Mouse (Mus musculus) kidney, postnatal 4 days (tissue): Measurements from ENCODE around the gene Fnip2.
"Not testable (repeated sequence)": the region's sequence is repeated elsewhere in the genome, so short reads cannot be mapped to it uniquely, and the experiment has no call there.

Source experiments
- DNase-seq, 2 experiments: peaks; one replicate each; pipeline ENCODE4 v3.0.0; 2021; ENCODE audit warnings: mixed read lengths in 2 of 2

The Fnip2 gene

DNA sequence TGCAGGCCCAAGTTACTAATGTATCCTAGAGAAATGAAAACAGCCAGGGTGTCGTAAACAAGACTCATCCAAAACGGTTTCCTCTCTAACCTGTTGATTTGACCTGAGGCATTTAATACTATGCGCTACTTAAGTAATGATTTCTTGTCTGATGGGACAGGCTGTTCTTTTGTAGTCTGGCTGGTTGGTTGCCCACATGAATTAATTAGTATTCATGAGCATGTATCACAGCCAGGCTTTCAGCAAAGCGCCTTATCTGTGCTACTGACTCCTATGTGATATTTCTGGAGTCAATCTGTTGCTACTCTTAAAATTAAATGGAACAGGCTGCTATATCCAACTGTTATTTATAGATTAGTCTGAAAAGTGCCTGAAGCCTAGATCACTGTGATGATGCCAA lies 92.7 kb downstream of the Fnip2 start:
- no peak for DNase-seq

- DNase-seq: no peak
Observed at GRCm38 (mm10) chr3:79472362-79472761, 95.2 kb downstream of the Fnip2 start.

DNA sequence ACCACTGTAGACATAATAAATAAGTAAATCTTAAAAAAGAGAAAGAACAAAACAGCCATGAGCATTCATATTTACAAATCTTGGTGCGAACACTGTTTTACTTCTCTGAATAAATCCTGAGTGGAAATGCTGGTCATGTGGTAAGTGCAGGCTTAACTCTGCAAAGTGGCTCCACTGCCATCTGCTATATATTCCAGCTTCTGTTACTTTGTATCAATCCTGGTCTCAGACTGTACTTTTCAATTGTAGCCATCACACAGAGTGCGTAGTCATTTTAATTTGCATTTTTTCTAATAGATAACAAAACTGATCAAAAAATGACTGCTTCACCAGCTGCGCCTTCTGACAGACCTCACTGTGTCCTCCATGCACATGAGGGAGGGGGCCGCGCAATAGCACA lies 98.2 kb downstream of the Fnip2 start:
- no peak for DNase-seq

DNA sequence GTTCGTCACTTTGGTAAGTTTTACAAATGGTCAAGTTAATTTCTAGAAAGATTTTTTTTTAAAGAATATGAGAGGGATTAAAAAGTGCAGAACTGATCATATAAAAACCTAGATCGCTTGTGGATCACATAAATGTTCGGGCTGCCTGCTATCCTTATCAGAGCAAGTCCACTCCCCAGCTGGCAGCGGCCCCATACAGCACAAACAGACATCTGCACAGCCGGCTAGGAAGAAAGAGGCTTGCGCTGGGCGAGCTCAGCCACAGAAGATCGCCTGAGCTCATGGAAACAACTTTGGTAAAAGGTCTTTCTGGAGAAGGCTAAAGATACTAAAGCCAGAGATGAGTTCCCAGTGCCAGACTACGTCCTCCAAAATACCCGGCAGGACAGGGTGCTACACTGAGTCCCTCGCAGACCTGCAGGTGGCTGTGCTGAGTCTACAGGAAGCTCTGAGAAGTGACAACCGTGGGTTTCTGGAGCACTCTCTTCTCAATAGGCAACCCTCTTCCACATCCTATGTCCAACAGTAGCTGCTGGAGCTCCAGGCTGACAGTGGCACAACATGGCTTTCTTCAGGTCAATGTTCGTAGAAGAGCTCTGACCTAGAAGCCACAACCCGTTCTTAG lies 108.8 kb downstream of the Fnip2 start:
- no peak for DNase-seq

GRCm38 (mm10) chr3:79455761-79456160 lies 111.8 kb downstream of the Fnip2 start:
- no peak for DNase-seq

DNA sequence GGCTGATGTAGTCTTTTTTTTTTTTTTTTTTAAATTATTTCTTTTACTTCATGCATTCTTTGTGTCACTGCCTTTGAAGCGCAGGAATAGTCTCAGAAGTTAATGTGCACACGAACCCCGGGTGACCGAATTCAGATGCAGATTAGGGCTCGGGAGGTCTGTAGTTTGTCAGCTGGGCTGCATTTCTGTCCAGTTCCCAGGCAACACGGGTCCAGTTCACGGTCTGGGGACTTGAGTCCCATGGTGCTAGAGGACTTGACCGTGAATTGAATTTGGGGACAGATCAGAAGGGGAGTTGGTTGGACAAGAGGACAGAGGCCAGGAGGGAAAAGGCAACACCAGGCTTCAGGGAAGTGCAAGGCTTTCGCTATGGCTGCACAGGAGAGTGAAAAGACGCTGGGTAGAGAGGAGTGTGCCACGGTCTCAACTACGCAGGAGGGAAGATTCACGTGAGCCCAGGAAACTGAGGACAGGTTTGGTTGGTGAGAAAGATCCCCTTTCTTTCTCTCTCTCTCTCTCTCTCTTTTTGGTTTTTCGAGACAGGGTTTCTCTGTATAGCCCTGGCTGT lies 114.8 kb downstream of the Fnip2 start:
- no peak for DNase-seq

- no peak for DNase-seq
Observed at GRCm38 (mm10) chr3:79449361-79449760, 118.2 kb downstream of the Fnip2 start.

GRCm38 (mm10) chr3:79448421-79448820 lies 119.2 kb downstream of the Fnip2 start:
- no peak for DNase-seq

DNA sequence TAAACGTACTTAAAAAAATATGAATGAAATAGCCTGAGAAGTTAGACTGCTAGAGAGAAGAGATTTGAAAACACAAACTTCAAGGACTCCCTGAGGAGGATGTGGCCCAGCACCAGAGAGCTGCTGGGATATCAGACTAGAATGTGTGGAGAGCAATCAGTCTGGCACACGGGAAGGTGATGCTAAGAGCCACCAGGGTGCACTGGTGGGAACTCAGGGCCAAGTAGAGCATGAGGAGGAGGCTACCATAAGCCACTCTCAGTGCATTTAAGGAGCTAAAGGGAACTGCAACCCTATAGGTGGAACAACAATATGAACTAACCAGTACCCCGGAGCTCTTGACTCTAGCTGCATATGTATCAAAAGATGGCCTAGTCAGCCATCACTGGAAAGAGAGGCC lies 120.9 kb downstream of the Fnip2 start:
- DNase-seq: not testable (repeated sequence)

GRCm38 (mm10) chr3:79446124-79446523 lies 121.5 kb downstream of the Fnip2 start:
- no peak for DNase-seq

DNA sequence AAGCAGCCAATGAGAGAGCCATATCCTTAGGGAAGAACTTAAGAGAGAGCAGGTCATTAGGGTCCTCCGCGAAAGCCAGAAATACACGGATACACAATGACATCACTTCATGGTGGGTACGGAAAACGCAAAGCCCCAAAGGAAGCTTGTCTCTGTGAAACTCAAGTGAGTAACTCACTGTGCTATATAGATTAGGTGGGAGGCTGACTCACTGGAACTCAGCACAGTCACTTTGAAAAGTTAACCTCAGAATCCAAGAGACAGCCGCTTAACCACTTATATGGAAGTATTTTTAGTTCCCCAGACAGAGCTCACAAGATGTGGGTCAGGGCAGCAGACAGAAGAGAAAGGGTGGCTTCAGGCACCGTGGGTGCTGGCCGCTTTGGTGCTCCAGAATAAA lies 122.6 kb downstream of the Fnip2 start:
- no peak for DNase-seq

- no peak for DNase-seq
Observed at GRCm38 (mm10) chr3:79443850-79444249, 123.7 kb downstream of the Fnip2 start.

DNA sequence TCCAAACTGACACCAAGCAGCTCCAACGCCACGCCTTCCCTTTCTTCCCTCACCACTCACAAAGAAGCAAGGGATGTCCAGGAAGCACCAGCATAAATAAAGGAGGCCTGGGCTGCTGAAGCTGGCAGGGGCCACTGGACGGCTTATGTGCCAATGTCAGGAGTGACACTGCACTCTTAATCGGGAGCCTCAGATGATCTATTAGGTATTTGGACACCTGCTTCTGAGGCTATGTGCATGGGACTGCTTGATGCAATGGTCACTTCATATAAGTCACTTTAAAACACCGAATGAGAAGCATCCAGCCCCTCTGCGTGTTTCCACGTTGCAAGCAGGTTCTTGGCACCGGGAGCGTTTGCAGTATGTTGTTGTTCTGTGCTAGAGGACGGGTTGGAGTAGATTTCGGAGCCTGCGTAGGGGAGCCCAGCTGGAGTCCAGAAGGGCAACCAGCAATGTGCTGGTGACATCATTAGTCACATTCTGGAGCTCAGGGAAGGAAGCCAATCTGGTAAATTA lies 126.6 kb downstream of the Fnip2 start:
- peak in 1 of 2 experiments; percentile 26 for DNase-seq

DNA sequence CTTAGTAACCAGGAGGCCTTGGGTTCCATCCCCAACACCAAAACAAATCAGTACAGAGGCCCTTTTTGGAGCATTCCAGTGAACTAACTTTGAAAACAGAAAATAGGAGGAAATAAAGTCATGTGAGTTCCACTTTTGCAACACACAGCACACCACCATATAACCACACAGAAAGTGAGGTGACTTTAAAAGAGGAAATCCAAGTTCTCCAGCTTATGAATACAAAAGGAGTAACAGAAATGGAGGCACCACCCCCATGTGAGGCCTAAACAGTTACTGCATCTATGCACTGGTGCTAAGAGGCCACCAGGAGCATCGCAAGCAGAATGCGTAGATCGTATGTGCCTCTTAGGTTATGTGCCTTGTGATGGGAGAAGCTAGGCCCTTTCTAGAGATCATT lies 129.3 kb downstream of the Fnip2 start:
- DNase-seq: no peak

GRCm38 (mm10) chr3:79436186-79436585 lies 131.4 kb downstream of the Fnip2 start:
- DNase-seq: no peak

- no peak for DNase-seq
Observed at GRCm38 (mm10) chr3:79434985-79435384, 132.6 kb downstream of the Fnip2 start.

GRCm38 (mm10) chr3:79434436-79434835 lies 133.2 kb downstream of the Fnip2 start:
- no peak for DNase-seq

DNA sequence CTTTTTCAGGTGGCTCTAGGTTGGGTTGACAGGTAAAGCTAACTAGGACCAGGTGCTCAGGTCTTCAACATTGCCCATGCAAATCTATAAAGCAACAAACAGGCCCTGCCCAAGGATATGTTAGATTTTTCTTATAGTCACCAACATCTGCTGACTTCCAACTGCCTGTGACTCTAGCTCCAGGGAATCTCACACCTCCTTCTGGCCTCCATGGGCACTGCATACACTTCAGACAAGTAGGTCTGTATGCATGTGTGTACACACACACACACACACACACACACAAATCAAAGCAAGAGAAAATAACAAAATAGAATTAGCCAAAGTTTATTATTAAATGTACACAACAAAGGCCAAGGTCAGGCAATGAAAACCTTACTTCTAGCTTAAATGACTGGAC lies 134.0 kb downstream of the Fnip2 start:
- peak; percentile 49 to 55 for DNase-seq

GRCm38 (mm10) chr3:79425441-79425840 lies 142.2 kb downstream of the Fnip2 start:
- no peak for DNase-seq

DNA sequence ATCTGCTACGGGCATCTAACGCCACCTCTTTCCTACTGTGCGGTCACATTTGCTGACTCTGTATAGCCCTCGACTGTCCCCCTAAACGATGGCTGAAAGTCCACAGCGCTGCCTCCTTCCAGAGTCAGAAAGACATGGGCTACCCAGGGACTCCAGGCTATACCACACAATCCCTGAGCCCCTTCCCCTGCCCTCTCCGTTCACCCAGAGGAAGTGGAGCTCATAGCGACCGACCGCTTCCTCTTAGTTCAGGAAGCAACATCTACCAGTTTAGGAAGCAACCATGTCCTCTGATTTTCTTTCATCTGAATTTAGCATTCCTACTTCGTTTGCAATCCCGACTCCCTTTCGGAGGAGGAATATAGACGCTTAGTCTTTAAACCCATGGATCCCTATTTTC lies 148.7 kb downstream of the Fnip2 start:
- no peak for DNase-seq

- no peak for DNase-seq
Observed at GRCm38 (mm10) chr3:79416944-79417680, 150.5 kb downstream of the Fnip2 start.

DNA sequence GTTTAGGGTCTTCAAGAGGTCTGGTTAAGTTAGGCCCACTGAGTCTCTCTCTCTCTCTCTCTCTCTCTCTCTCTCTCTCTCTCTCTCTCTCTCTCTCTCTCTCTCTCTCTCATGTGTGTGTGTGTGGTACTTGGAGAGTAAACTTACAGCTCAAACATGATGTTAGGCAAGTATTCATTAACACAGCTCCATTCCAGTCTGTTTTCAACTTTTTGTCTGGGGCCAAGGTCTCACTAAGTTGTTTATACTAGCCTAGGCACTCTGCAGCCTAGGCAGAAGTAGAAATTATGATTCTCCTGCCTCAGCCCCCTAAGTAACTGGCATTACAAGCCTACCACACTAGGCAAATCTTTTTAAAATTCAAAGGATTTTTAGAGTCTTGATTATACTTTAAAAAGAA lies 151.7 kb downstream of the Fnip2 start:
- DNase-seq: no peak

- no peak for DNase-seq
Observed at GRCm38 (mm10) chr3:79415081-79415480, 152.5 kb downstream of the Fnip2 start.

- DNase-seq: no peak
Observed at GRCm38 (mm10) chr3:79413492-79413891, 154.1 kb downstream of the Fnip2 start.
